Mouse (Mus musculus) bone marrow macrophage, adult 2 months (primary cell): Measurements from ENCODE around the gene Vmn1r4.

Experiments
- CTCF ChIP-seq: IDR thresholded peaks from 2 replicates; pipeline ENCODE4 v1.5.1; 2012; ENCODE audit warnings: low read depth, mild to moderate bottlenecking, low read length, moderate library complexity
- POLR2A ChIP-seq: IDR thresholded peaks from 2 replicates; pipeline ENCODE4 v1.6.1; 2012; ENCODE audit warnings: mild to moderate bottlenecking, low read depth, low read length, borderline replicate concordance

- TF ChIP-seq POLR2A: no peak
- no peak for TF ChIP-seq CTCF
Observed at GRCm38 (mm10) chr6:56996943-56997342, 73.1 kb downstream of the Vmn1r4 start, which contains the start of gene Vmn1r6.
